Mouse (Mus musculus): ENCODE results near the gene Esr1. TPM values are rescaled to one million over a fixed set of nuclear protein-coding genes. Genes with fewer than 3 reads are reported as not detected.

Esr1 gene
- polyA plus RNA-seq, 1 experiment from 2014 or later = 0.10 TPM

- no peak overlapping the region for H3K27ac ChIP-seq
- H3K9me3 ChIP-seq = no peaks in the 10 kb centered on the region
- H3K4me3 ChIP-seq = no peak overlapping the region
- H3K4me2 ChIP-seq (replicated peaks) = no peak overlapping the region
- no peaks in the 10 kb centered on the region for H3K36me3 ChIP-seq
- no peak overlapping the region for H3K9ac ChIP-seq
- WGBS = 69% methylated on average over 1 of the region's 1 CpGs
- H3K27me3 ChIP-seq = no peaks in the 10 kb centered on the region
- ATAC-seq (ENCODE audit: insufficient number of reproducible peaks, insufficient read depth, low FRiP score, low TSS enrichment) = no peak
- H3K4me1 ChIP-seq = no peaks in the 10 kb centered on the region
These were observed 405.8 kb downstream of the Esr1 start for GRCm38 (mm10) chr10:5017148-5017547.

- 88% methylated on average over 4 of the region's 4 CpGs for WGBS
- ATAC-seq (ENCODE audit: insufficient number of reproducible peaks, insufficient read depth, low FRiP score, low TSS enrichment) = no peak
- H3K36me3 ChIP-seq = no peaks in the 10 kb centered on the region
- no peak overlapping the region for H3K4me3 ChIP-seq
- H3K9me3 ChIP-seq = no peaks in the 10 kb centered on the region
- no peak overlapping the region for H3K4me2 ChIP-seq (replicated peaks)
- no peaks in the 10 kb centered on the region for H3K4me1 ChIP-seq
- no peaks in the 10 kb centered on the region for H3K27me3 ChIP-seq
- H3K27ac ChIP-seq = no peak overlapping the region
- H3K9ac ChIP-seq = no peak overlapping the region
These were observed 414.5 kb downstream of the Esr1 start for GRCm38 (mm10) chr10:5025906-5026305.

GRCm38 (mm10) chr10:5027208-5027607, 415.8 kb downstream of the Esr1 start:
- Histone ChIP-seq H3K36me3 (no peaks in the 10 kb centered on the region), H3K4me2 (replicated peaks) (no peak overlapping the region), H3K9ac (no peak overlapping the region), H3K4me3 (no peak overlapping the region), H3K27me3 (no peaks in the 10 kb centered on the region), H3K27ac (no peak overlapping the region), H3K9me3 (no peaks in the 10 kb centered on the region), H3K4me1 (no peaks in the 10 kb centered on the region)
- WGBS = 66% methylated on average over 1 of the region's 1 CpGs
- ATAC-seq (ENCODE audit: insufficient number of reproducible peaks, insufficient read depth, low FRiP score, low TSS enrichment) = no peak

- no peaks in the 10 kb centered on the region for H3K27me3 ChIP-seq
- WGBS = 82% methylated on average over 9 of the region's 9 CpGs
These were observed 416.9 kb downstream of the Esr1 start for GRCm38 (mm10) chr10:5028301-5028700.

GRCm38 (mm10) chr10:5029161-5029560, 417.8 kb downstream of the Esr1 start:
- no peaks in the 10 kb centered on the region for H3K4me1 ChIP-seq
- no peak for ATAC-seq (ENCODE audit: insufficient number of reproducible peaks, insufficient read depth, low FRiP score, low TSS enrichment)
- H3K4me2 ChIP-seq (replicated peaks) = no peak overlapping the region
- no peaks in the 10 kb centered on the region for H3K27me3 ChIP-seq
- H3K9ac ChIP-seq = no peak overlapping the region
- 67% methylated on average over 2 of the region's 2 CpGs for WGBS
- H3K4me3 ChIP-seq = no peak overlapping the region
- no peaks in the 10 kb centered on the region for H3K9me3 ChIP-seq
- no peaks in the 10 kb centered on the region for H3K36me3 ChIP-seq
- H3K27ac ChIP-seq = no peak overlapping the region

More at GRCm38 (mm10) chr10:5028301-5028700, 416.9 kb downstream of the Esr1 start:
- Histone ChIP-seq H3K27ac (no peak overlapping the region), H3K36me3 (no peaks in the 10 kb centered on the region), H3K4me2 (replicated peaks) (no peak overlapping the region), H3K9ac (no peak overlapping the region), H3K9me3 (no peaks in the 10 kb centered on the region), H3K4me1 (no peaks in the 10 kb centered on the region), H3K4me3 (no peak overlapping the region)
- no peak for ATAC-seq (ENCODE audit: insufficient number of reproducible peaks, insufficient read depth, low FRiP score, low TSS enrichment)

- no peaks in the 10 kb centered on the region for H3K4me1 ChIP-seq
- ATAC-seq (ENCODE audit: insufficient number of reproducible peaks, insufficient read depth, low FRiP score, low TSS enrichment) = no peak
- H3K9me3 ChIP-seq = no peaks in the 10 kb centered on the region
- 74% methylated on average over 1 of the region's 1 CpGs for WGBS
- H3K4me2 ChIP-seq (replicated peaks) = no peak overlapping the region
- H3K27ac ChIP-seq = no peak overlapping the region
- H3K36me3 ChIP-seq = no peaks in the 10 kb centered on the region
- no peaks in the 10 kb centered on the region for H3K27me3 ChIP-seq
- H3K4me3 ChIP-seq = no peak overlapping the region
- H3K9ac ChIP-seq = no peak overlapping the region
These were observed 418.5 kb downstream of the Esr1 start for GRCm38 (mm10) chr10:5029883-5030282.

GRCm38 (mm10) chr10:5032192-5033048, 421.0 kb downstream of the Esr1 start:
- Histone ChIP-seq H3K4me3 (no peak overlapping the region), H3K9me3 (no peaks in the 10 kb centered on the region), H3K27ac (no peak overlapping the region), H3K9ac (no peak overlapping the region), H3K27me3 (no peaks in the 10 kb centered on the region), H3K36me3 (no peaks in the 10 kb centered on the region), H3K4me2 (replicated peaks) (no peak overlapping the region), H3K4me1 (no peaks in the 10 kb centered on the region)
- WGBS = 74% methylated on average over 15 of the region's 15 CpGs
- no peak for ATAC-seq (ENCODE audit: insufficient number of reproducible peaks, insufficient read depth, low FRiP score, low TSS enrichment)

- Histone ChIP-seq H3K4me1 (no peaks in the 10 kb centered on the region), H3K27me3 (no peaks in the 10 kb centered on the region), H3K4me2 (replicated peaks) (no peak overlapping the region), H3K4me3 (no peak overlapping the region), H3K36me3 (peaks cover 19% of the 10 kb centered on the region), H3K9ac (no peak overlapping the region), H3K27ac (no peak overlapping the region), H3K9me3 (no peaks in the 10 kb centered on the region)
- no peak for ATAC-seq (ENCODE audit: insufficient number of reproducible peaks, insufficient read depth, low FRiP score, low TSS enrichment)
- WGBS = 73% methylated on average over 8 of the region's 8 CpGs
These were observed 429.9 kb downstream of the Esr1 start for GRCm38 (mm10) chr10:5041254-5041653.

GRCm38 (mm10) chr10:5044481-5044880, 433.1 kb downstream of the Esr1 start:
- no peaks in the 10 kb centered on the region for H3K27me3 ChIP-seq
- no peak overlapping the region for H3K4me3 ChIP-seq
- H3K9me3 ChIP-seq = no peaks in the 10 kb centered on the region
- H3K4me2 ChIP-seq (replicated peaks) = no peak overlapping the region
- no peaks in the 10 kb centered on the region for H3K4me1 ChIP-seq
- no peak overlapping the region for H3K9ac ChIP-seq
- no peak for ATAC-seq (ENCODE audit: insufficient number of reproducible peaks, insufficient read depth, low FRiP score, low TSS enrichment)
- H3K27ac ChIP-seq = no peak overlapping the region
- WGBS = 86% methylated on average over 8 of the region's 8 CpGs
- H3K36me3 ChIP-seq = peaks cover 27% of the 10 kb centered on the region; the same call in 1 of the 2 replicates

GRCm38 (mm10) chr10:5045213-5045612, 433.8 kb downstream of the Esr1 start:
- Histone ChIP-seq H3K27me3 (no peaks in the 10 kb centered on the region), H3K4me3 (no peak overlapping the region), H3K36me3 (peaks cover 23% of the 10 kb centered on the region; the same call in 1 of the 2 replicates), H3K4me1 (no peaks in the 10 kb centered on the region), H3K9me3 (no peaks in the 10 kb centered on the region), H3K4me2 (replicated peaks) (no peak overlapping the region), H3K9ac (no peak overlapping the region), H3K27ac (no peak overlapping the region)
- no peak for ATAC-seq (ENCODE audit: insufficient number of reproducible peaks, insufficient read depth, low FRiP score, low TSS enrichment)
- WGBS = 76% methylated on average over 7 of the region's 7 CpGs

- 80% methylated on average over 5 of the region's 5 CpGs for WGBS
- no peak overlapping the region for H3K27ac ChIP-seq
- no peaks in the 10 kb centered on the region for H3K27me3 ChIP-seq
- no peak overlapping the region for H3K4me3 ChIP-seq
- H3K4me1 ChIP-seq = no peaks in the 10 kb centered on the region
- H3K36me3 ChIP-seq = peaks cover 18% of the 10 kb centered on the region; the same call in 1 of the 2 replicates
- H3K9ac ChIP-seq = no peak overlapping the region
- no peaks in the 10 kb centered on the region for H3K9me3 ChIP-seq
- no peak overlapping the region for H3K4me2 ChIP-seq (replicated peaks)
- ATAC-seq (ENCODE audit: insufficient number of reproducible peaks, insufficient read depth, low FRiP score, low TSS enrichment) = no peak
These were observed 434.3 kb downstream of the Esr1 start for GRCm38 (mm10) chr10:5045671-5046070.

All from embryonic facial prominence, embryonic 12.5 days (tissue).